Mouse (Mus musculus) MEL (cell line): ENCODE data around the gene Sec11a. TPM values are rescaled to one million over a fixed set of nuclear protein-coding genes. Genes with fewer than 3 reads are reported as not detected.

Experiments used
- DNase-seq: peaks from one replicate; pipeline ENCODE4 v3.0.0; 2011; ENCODE audit warnings: low read depth, low spot score
- H3K27ac ChIP-seq: 2 replicates; pipeline ENCODE4 v1.5.1; 2012; ENCODE audit warnings: low read depth, mild to moderate bottlenecking, control low read depth, low read length, moderate library complexity; ENCODE audit not compliant: control insufficient read depth
- H3K27me3 ChIP-seq, 2 experiments: fragments of 150-350 bp in 1 of 2; sonication (generic) in 1 of 2; 2 replicates each; pipeline ENCODE4 v1.6.1; 2012; ENCODE audit warnings: low read length in 2 of 2, mild to moderate bottlenecking in 2 of 2, improper control_type of control experiment in 1 of 2, moderate library complexity in 1 of 2; ENCODE audit not compliant: insufficient read depth in 2 of 2, control insufficient read depth in 1 of 2
- H3K36me3 ChIP-seq, 2 experiments: 2 replicates each; pipeline ENCODE4 v1.6.1; 2012 to 2014; ENCODE audit warnings: low read length in 2 of 2, improper control_type of control experiment in 1 of 2, inconsistent platforms in 1 of 2, mild to moderate bottlenecking in 1 of 2; ENCODE audit not compliant: insufficient read depth in 2 of 2, control insufficient read depth in 1 of 2
- H3K4me1 ChIP-seq, 2 experiments: fragments of 150-350 bp in 1 of 2; sonication (generic) in 1 of 2; 2 replicates each; pipeline ENCODE4 v1.6.1; 2012; ENCODE audit warnings: low read length in 2 of 2, improper control_type of control experiment in 1 of 2, mild to moderate bottlenecking in 1 of 2; ENCODE audit not compliant: insufficient read depth in 2 of 2, control insufficient read depth in 1 of 2
- H3K4me3 ChIP-seq, 2 experiments: fragments of 150-350 bp in 1 of 2; sonication (generic) in 1 of 2; 2 replicates each; pipeline ENCODE4 v1.5.1; 2012; ENCODE audit warnings: low read depth in 2 of 2, low read length in 2 of 2, mild to moderate bottlenecking in 2 of 2, moderate library complexity in 2 of 2, control low read depth in 1 of 2, improper control_type of control experiment in 1 of 2; ENCODE audit not compliant: control insufficient read depth in 1 of 2, insufficient read depth in 1 of 2
- H3K79me2 ChIP-seq: 2 replicates; pipeline ENCODE4 v1.6.1; 2012; ENCODE audit warnings: mild to moderate bottlenecking, low read length, moderate library complexity; ENCODE audit not compliant: control insufficient read depth, poor library complexity, insufficient read depth
- H3K9ac ChIP-seq: 2 replicates; pipeline ENCODE4 v1.6.1; 2012; ENCODE audit warnings: low read depth, mild to moderate bottlenecking, control low read depth, low read length, moderate library complexity; ENCODE audit not compliant: control insufficient read depth, poor library complexity, severe bottlenecking
- H3K9me3 ChIP-seq: fragments of 150-350 bp; sonication (generic); replicated peaks from 2 replicates; pipeline ENCODE4 v1.6.1; 2012; ENCODE audit warnings: mild to moderate bottlenecking, low read length, improper control_type of control experiment, moderate library complexity; ENCODE audit not compliant: insufficient read depth
- CHD1 ChIP-seq: IDR thresholded peaks from 2 replicates; pipeline ENCODE4 v1.6.1; 2012; ENCODE audit warnings: low read depth, mild to moderate bottlenecking, inconsistent platforms, low read length, improper control_type of control experiment
- JUND ChIP-seq: IDR thresholded peaks from 2 replicates; pipeline ENCODE4 v1.6.1; 2011; ENCODE audit warnings: low read depth, mild to moderate bottlenecking, improper control_type of control experiment, low read length
- KAT2A ChIP-seq: conservative IDR thresholded peaks from 2 replicates; pipeline ENCODE4 v1.6.1; 2012; ENCODE audit warnings: low read depth, low read length, improper control_type of control experiment, inconsistent platforms
- MYC ChIP-seq: IDR thresholded peaks from 2 replicates; pipeline ENCODE4 v1.6.1; 2011; ENCODE audit warnings: low read depth, mild to moderate bottlenecking, low read length, improper control_type of control experiment, moderate library complexity
- NELFE ChIP-seq: IDR thresholded peaks from 2 replicates; pipeline ENCODE4 v1.6.1; 2011; ENCODE audit warnings: low read depth, low read length, improper control_type of control experiment
- POLR2AphosphoS2 ChIP-seq: IDR thresholded peaks from 2 replicates; pipeline ENCODE4 v1.6.1; 2011; ENCODE audit warnings: low read length, improper control_type of control experiment
- TBP ChIP-seq: IDR thresholded peaks from 2 replicates; pipeline ENCODE4 v1.8.0; 2011; ENCODE audit warnings: low read depth, low read length, improper control_type of control experiment
- polyA plus RNA-seq, 2 experiments: library from polyadenylated mRNA; stranded (reverse) in 1 of 2; unstranded in 1 of 2; fragments of >175 nt in 1 of 2; fragments of >200 nt in 1 of 2; gene quantifications; 2 replicates each; pipeline versions ENCODE4 v1.2.1 to v1.2.4; 2012; ENCODE audit warnings: low replicate concordance in 2 of 2, low read depth in 1 of 2; ENCODE audit not compliant: insufficient read length in 2 of 2, insufficient read depth in 1 of 2, missing spikeins in 1 of 2
- total RNA-seq: library from RNA; depleted of rRNA; stranded (reverse); fragments of 300-350 nt; gene quantifications from 2 replicates; pipeline ENCODE4 v1.2.3, GENCODE M21; 2012; rRNA removed

The Sec11a gene
- total and polyA plus RNA-seq, 3 experiments: 114 to 144 TPM; not detected in 1

DNA sequence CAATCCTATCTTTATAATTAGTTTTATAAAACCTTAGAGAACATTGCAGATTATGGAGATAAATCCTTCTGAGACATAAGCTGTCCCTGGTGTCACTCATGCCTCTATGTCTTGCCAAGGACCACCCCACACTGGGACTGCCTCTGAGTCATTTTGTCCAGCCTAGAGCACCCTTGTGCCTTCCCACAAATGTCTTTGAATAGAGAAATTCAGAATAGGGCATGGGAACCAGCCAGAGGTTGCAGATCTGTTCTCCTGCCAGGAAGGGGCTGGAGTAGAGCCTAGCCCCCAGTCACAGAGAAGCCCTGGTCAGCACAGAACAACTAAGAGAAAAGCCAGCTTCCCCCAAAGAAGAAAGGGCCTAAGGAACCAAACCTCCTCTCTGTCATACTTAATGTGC lies 92.3 kb downstream of the Sec11a start:
- TF ChIP-seq MYC (no peak), NELFE (no peak), POLR2AphosphoS2 (no peak), CHD1 (no peak), TBP (no peak), KAT2A (no peak), JUND (no peak)
- Histone ChIP-seq H3K4me1 (peaks cover 0 to 9% of the 10 kb centered on the region in 2 experiments; a peak in 2 of 4 replicates), H3K79me2 (no peaks in the 10 kb centered on the region), H3K4me3 (no peak overlapping the region), H3K36me3 (no peaks in the 10 kb centered on the region), H3K9me3 (no peaks in the 10 kb centered on the region), H3K27ac (no peak overlapping the region), H3K27me3 (no peaks in the 10 kb centered on the region), H3K9ac (no peak overlapping the region)
- DNase-seq: no peak

Other genes with a start within 250 kb of the Sec11a start
- gene Iqgap1, start 121.8 kb downstream of the Sec11a start, total RNA-seq: 20.6 and 29.4 TPM in 2 replicates
- gene Iqgap1, start 121.8 kb downstream of the Sec11a start, polyA plus RNA-seq: 10 to 100 TPM; 58.8 to 87.9 TPM
- gene Zscan2, start 86.9 kb downstream of the Sec11a start, total RNA-seq: 1.1 and 1.2 TPM in 2 replicates
- gene Zscan2, start 86.9 kb downstream of the Sec11a start, polyA plus RNA-seq: 1 to 10 TPM in 1 of 2 experiments, not detected in 1; 2.4 TPM
- gene Wdr73, start 46.5 kb downstream of the Sec11a start, total RNA-seq: 58.0 and 67.0 TPM in 2 replicates
- 10 to 100 TPM in 1 of 2 experiments, not detected in 1; 57.8 TPM for gene Wdr73, start 46.5 kb downstream of the Sec11a start, polyA plus RNA-seq
- 4.4 and 4.7 TPM in 2 replicates for gene Nmb, start 42.7 kb downstream of the Sec11a start, total RNA-seq
- 1 to 10 TPM in 1 of 2 experiments, not detected in 1; 4.6 TPM for gene Nmb, start 42.7 kb downstream of the Sec11a start, polyA plus RNA-seq
- 12.9 and 14.7 TPM in 2 replicates for gene Zfp592, start 45.9 kb upstream of the Sec11a start, total RNA-seq
- 10 to 100 TPM in 1 of 2 experiments, not detected in 1; 33.0 TPM for gene Zfp592, start 45.9 kb upstream of the Sec11a start, polyA plus RNA-seq
- gene Alpk3, start 109.8 kb upstream of the Sec11a start, total RNA-seq: under 0.01 TPM in 1 of 2 replicates, not detected in the other
- gene Alpk3, start 109.8 kb upstream of the Sec11a start, polyA plus RNA-seq: under 1 TPM in 1 of 2 experiments, not detected in 1; 0.03 TPM
- not detected in 2 replicates for gene Slc28a1, start 167.0 kb upstream of the Sec11a start, total RNA-seq
- gene Slc28a1, start 167.0 kb upstream of the Sec11a start, polyA plus RNA-seq: not detected